Mouse (Mus musculus) bone marrow, adult 2 months (tissue): ENCODE data around the gene Gne.

Experiments
- CTCF ChIP-seq: fragments of 200-500 bp; IDR thresholded peaks from 2 replicates; pipeline ENCODE4 v1.5.1; 2011; ENCODE audit warnings: low read length, control low read depth; ENCODE audit not compliant: control insufficient read depth, insufficient read depth
- POLR2A ChIP-seq: fragments of 200-500 bp; IDR thresholded peaks from 2 replicates; pipeline ENCODE4 v1.6.1; 2011; ENCODE audit warnings: low read depth, mild to moderate bottlenecking, control low read depth, low read length, borderline replicate concordance; ENCODE audit not compliant: control insufficient read depth

- TF ChIP-seq CTCF: no peak
- TF ChIP-seq POLR2A: no peak
Observed at GRCm38 (mm10) chr4:44113393-44114138, 29.6 kb upstream of the Gne start.
